Mouse (Mus musculus) CH12.LX (cell line): ENCODE data around the gene Lrrc4b. TPM values are rescaled to one million over a fixed set of nuclear protein-coding genes. Genes with fewer than 3 reads are reported as not detected.

Experiments
- DNase-seq: peaks from one replicate; pipeline ENCODE4 v3.0.0-alpha.2; 2013; ENCODE audit errors: extremely low read depth
- H3K27ac ChIP-seq: 2 replicates; pipeline ENCODE4 v1.5.1; 2012; ENCODE audit warnings: low read depth, mild to moderate bottlenecking, control low read depth, moderate library complexity; ENCODE audit not compliant: insufficient read depth
- H3K27me3 ChIP-seq: replicated peaks from 2 replicates; pipeline ENCODE3; 2012; ENCODE audit warnings: inconsistent platforms
- H3K36me3 ChIP-seq, 2 experiments: replicated peaks in 1 of 2; 2 replicates each; pipeline versions ENCODE3 to v1.6.1; 2012; ENCODE audit warnings: inconsistent platforms in 1 of 2, low read length in 1 of 2, mild to moderate bottlenecking in 1 of 2, mixed read lengths in 1 of 2, moderate library complexity in 1 of 2; ENCODE audit not compliant: control insufficient read depth in 1 of 2, insufficient read depth in 1 of 2
- H3K4me1 ChIP-seq, 2 experiments: 2 replicates each; pipeline ENCODE4 v1.6.1; 2012; ENCODE audit warnings: inconsistent platforms in 1 of 2, moderate library complexity in 1 of 2; ENCODE audit not compliant: insufficient read depth in 2 of 2, control insufficient read depth in 1 of 2
- H3K4me2 ChIP-seq: 2 replicates; pipeline ENCODE4 v1.6.1; 2012; ENCODE audit warnings: low read depth, mild to moderate bottlenecking, control low read depth; ENCODE audit not compliant: poor library complexity, insufficient read depth, severe bottlenecking
- H3K4me3 ChIP-seq, 3 experiments: fragments of 150-350 bp in 1 of 3; sonication (generic) in 1 of 3; replicated peaks in 1 of 3; 2 replicates each; pipeline versions ENCODE3 to v1.5.1; 2011 to 2012; ENCODE audit warnings: low read depth in 2 of 3, low read length in 2 of 3, mild to moderate bottlenecking in 2 of 3, moderate library complexity in 2 of 3, control low read depth in 1 of 3, improper control_type of control experiment in 1 of 3, inconsistent platforms in 1 of 3, mixed read lengths in 1 of 3; ENCODE audit not compliant: poor library complexity in 1 of 3
- H3K79me2 ChIP-seq: replicated peaks from 2 replicates; pipeline ENCODE4 v1.6.1; 2012; ENCODE audit warnings: mild to moderate bottlenecking, moderate library complexity; ENCODE audit not compliant: control insufficient read depth, poor library complexity, insufficient read depth, severe bottlenecking; ENCODE audit errors: extremely low read depth
- H3K9ac ChIP-seq: 2 replicates; pipeline ENCODE4 v1.6.1; 2012; ENCODE audit warnings: low read depth, mild to moderate bottlenecking, control low read depth, moderate library complexity; ENCODE audit not compliant: insufficient read depth
- H3K9me3 ChIP-seq: replicated peaks from 2 replicates; pipeline ENCODE3; 2012; ENCODE audit warnings: low read length, inconsistent platforms, mixed read lengths
- CHD1 ChIP-seq: IDR thresholded peaks from 2 replicates; pipeline ENCODE4 v1.6.1; 2012; ENCODE audit warnings: low read depth, low read length, improper control_type of control experiment, inconsistent platforms
- CTCF ChIP-seq, 2 experiments: IDR thresholded peaks in 1 of 2; conservative IDR thresholded peaks in 1 of 2; 2 replicates each; pipeline ENCODE4 v1.5.1; 2011 to 2012; ENCODE audit warnings: low read depth in 2 of 2, low read length in 2 of 2, improper control_type of control experiment in 1 of 2, inconsistent platforms in 1 of 2, mild to moderate bottlenecking in 1 of 2, moderate library complexity in 1 of 2
- E2F4 ChIP-seq: IDR thresholded peaks from 2 replicates; pipeline ENCODE4 v1.6.1; 2011; ENCODE audit warnings: low read depth, low read length, improper control_type of control experiment; ENCODE audit not compliant: insufficient replicate concordance
- ETS1 ChIP-seq: conservative IDR thresholded peaks from 2 replicates; pipeline ENCODE4 v1.6.1; 2012; ENCODE audit warnings: low read depth, mild to moderate bottlenecking, inconsistent platforms, low read length, improper control_type of control experiment, moderate library complexity
- GABPA ChIP-seq: IDR thresholded peaks from 2 replicates; pipeline ENCODE4 v1.6.1; 2012; ENCODE audit warnings: low read depth, low read length, improper control_type of control experiment, inconsistent platforms; ENCODE audit not compliant: insufficient replicate concordance
- IRF4 ChIP-seq: IDR thresholded peaks from 2 replicates; pipeline ENCODE4 v1.6.1; 2014; ENCODE audit warnings: low read depth, mild to moderate bottlenecking, inconsistent platforms, low read length, improper control_type of control experiment
- JUND ChIP-seq: conservative IDR thresholded peaks from 2 replicates; pipeline ENCODE4 v1.6.1; 2011; ENCODE audit warnings: low read depth, low read length, improper control_type of control experiment
- KAT2A ChIP-seq: IDR thresholded peaks from 2 replicates; pipeline ENCODE4 v1.6.1; 2012; ENCODE audit warnings: low read length, improper control_type of control experiment, inconsistent platforms; ENCODE audit not compliant: insufficient replicate concordance
- MAX ChIP-seq: IDR thresholded peaks from 2 replicates; pipeline ENCODE4 v1.6.1; 2011; ENCODE audit warnings: low read length, improper control_type of control experiment
- MEF2A ChIP-seq: IDR thresholded peaks from 2 replicates; pipeline ENCODE4 v1.6.1; 2014; ENCODE audit warnings: low read depth, mild to moderate bottlenecking, inconsistent platforms, low read length, improper control_type of control experiment, borderline replicate concordance
- MYC ChIP-seq: IDR thresholded peaks from 2 replicates; pipeline ENCODE4 v1.6.1; 2011; ENCODE audit warnings: low read depth, mild to moderate bottlenecking, improper control_type of control experiment, low read length
- NELFE ChIP-seq: IDR thresholded peaks from 2 replicates; pipeline ENCODE4 v1.6.1; 2011; ENCODE audit warnings: low read depth, low read length, improper control_type of control experiment
- PAX5 ChIP-seq: IDR thresholded peaks from 2 replicates; pipeline ENCODE4 v1.6.1; 2012; ENCODE audit warnings: low read length, inconsistent platforms, mixed read lengths
- RAD21 ChIP-seq: IDR thresholded peaks from 2 replicates; pipeline ENCODE4 v1.6.1; 2011; ENCODE audit warnings: low read depth, mild to moderate bottlenecking, low read length, improper control_type of control experiment, moderate library complexity
- SIN3A ChIP-seq: IDR thresholded peaks from 2 replicates; pipeline ENCODE4 v1.6.1; 2012; ENCODE audit warnings: low read length, improper control_type of control experiment, inconsistent platforms
- TBP ChIP-seq: conservative IDR thresholded peaks from 2 replicates; pipeline ENCODE4 v1.6.1; 2011; ENCODE audit warnings: low read depth, low read length, improper control_type of control experiment
- TCF12 ChIP-seq: IDR thresholded peaks from 2 replicates; pipeline ENCODE4 v1.6.1; 2014; ENCODE audit warnings: low read depth, mild to moderate bottlenecking, inconsistent platforms, low read length, improper control_type of control experiment
- UBTF ChIP-seq: IDR thresholded peaks from 2 replicates; pipeline ENCODE4 v1.6.1; 2012; ENCODE audit warnings: low read depth, mild to moderate bottlenecking, inconsistent platforms, low read length, improper control_type of control experiment, moderate library complexity
- ZKSCAN1 ChIP-seq: IDR thresholded peaks from 2 replicates; pipeline ENCODE4 v1.6.1; 2012; ENCODE audit warnings: low read depth, inconsistent platforms, low read length, improper control_type of control experiment, borderline replicate concordance
- ZNF384 ChIP-seq: IDR thresholded peaks from 2 replicates; pipeline ENCODE4 v1.6.1; 2012; ENCODE audit warnings: low read depth, low read length, improper control_type of control experiment, inconsistent platforms
- dilution Hi-C: fragments of 300-500 bp; cut with MboI; formaldehyde crosslinking; loops from 2 replicates; pipeline ENCODE4 v1.14.3; 2020; ENCODE audit warnings: low sequenced_read_pairs; ENCODE audit not compliant: extremely low pct_unique_long_range_greater_than_20kb, extremely low pct_ligation_motif_present
- in situ Hi-C: fragments of 300-500 bp; cut with MboI; formaldehyde crosslinking; loops from 3 replicates; pipeline ENCODE4 v1.14.3; 2019; ENCODE audit warnings: low sequenced_read_pairs, low pct_ligation_motif_present, low pct_unique_long_range_greater_than_20kb, mixed read lengths
- polyA plus RNA-seq: library from polyadenylated mRNA; unstranded; fragments of >175 nt; gene quantifications from 2 replicates; pipeline ENCODE4 v1.2.1, GENCODE M21; 2012; ENCODE audit warnings: low read depth; ENCODE audit not compliant: insufficient read length
- total RNA-seq, 2 experiments: library from RNA; depleted of rRNA; stranded (reverse); fragments of 300-350 nt in 1 of 2; fragments of >200 nt in 1 of 2; gene quantifications; 2 replicates each; pipeline ENCODE4 v1.2.3; 2012 to 2014

The Lrrc4b gene
- total and polyA plus RNA-seq, 3 experiments: 0.04 TPM; not detected in 2

- Histone ChIP-seq H3K36me3 (no peaks in the 10 kb centered on the region), H3K4me2 (no peak overlapping the region), H3K27me3 (peaks cover 82% of the 10 kb centered on the region), H3K4me3 (no peak overlapping the region), H3K9ac (no peak overlapping the region), H3K27ac (no peak overlapping the region), H3K9me3 (peaks cover 6% of the 10 kb centered on the region), H3K4me1 (peaks cover 0 to 2% of the 10 kb centered on the region in 2 experiments; a peak in 2 of 4 replicates), H3K79me2 (no peaks in the 10 kb centered on the region)
- in situ Hi-C loops (no loop called here), dilution Hi-C loops (no loop called here)
- no peak for DNase-seq
- TF ChIP-seq PAX5 (no peak), MEF2A (no peak), CTCF (conservative IDR thresholded peaks at IDR 0.05 in 1 of 2, IDR thresholded peaks at IDR 0.05 in 1 of 2; ENCODE audit: low read depth in 2 of 2, low read length in 2 of 2) (peak in 1 of 2 experiments; percentile 7; a peak in 1 of 4 replicates), MYC (no peak), TBP (no peak)
These were observed 17.7 kb upstream of the Lrrc4b start for GRCm38 (mm10) chr7:44411144-44411543.

DNA sequence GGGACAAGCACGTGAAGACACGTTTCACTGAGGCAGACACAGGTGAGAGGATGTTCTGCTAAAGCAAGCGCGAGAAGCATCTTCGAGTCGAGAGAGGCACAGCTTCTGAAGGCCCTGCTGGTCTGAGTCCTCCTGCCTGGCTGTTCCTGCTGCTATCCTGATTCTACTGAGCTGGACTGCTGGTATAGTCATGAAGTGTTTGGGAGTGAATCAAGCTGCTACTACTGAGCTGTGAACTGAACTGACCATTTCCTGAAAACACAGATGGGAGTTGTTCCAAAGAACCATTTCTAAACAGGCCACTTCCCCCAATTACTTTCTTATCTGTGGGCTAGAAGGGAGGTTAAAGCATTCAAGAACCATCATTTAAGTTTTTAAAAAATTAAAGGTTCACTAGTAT is 15.5 kb upstream of the Lrrc4b start:
- in situ Hi-C loops: no loop called here
- Histone ChIP-seq H3K4me1 (no peaks in the 10 kb centered on the region), H3K4me3 (no peak overlapping the region), H3K79me2 (no peaks in the 10 kb centered on the region), H3K4me2 (no peak overlapping the region), H3K27ac (no peak overlapping the region), H3K27me3 (peaks cover 82% of the 10 kb centered on the region), H3K36me3 (no peaks in the 10 kb centered on the region), H3K9me3 (peaks cover 6% of the 10 kb centered on the region), H3K9ac (no peak overlapping the region)
- dilution Hi-C loops: no loop called here
- TF ChIP-seq ZNF384 (no peak), CTCF (conservative IDR thresholded peaks at IDR 0.05 in 1 of 2, IDR thresholded peaks at IDR 0.05 in 1 of 2; ENCODE audit: low read depth in 2 of 2, low read length in 2 of 2) (no peak), CHD1 (no peak)
- no peak for DNase-seq

GRCm38 (mm10) chr7:44427666-44428065 is 1.2 kb upstream of the Lrrc4b start:
- no peak for TF ChIP-seq NELFE
- TF ChIP-seq ETS1: no peak
- TF ChIP-seq MEF2A: no peak
- TF ChIP-seq SIN3A: no peak
- TF ChIP-seq IRF4: no peak
- no peak for TF ChIP-seq ZKSCAN1
- no peak for TF ChIP-seq KAT2A
- TF ChIP-seq UBTF: no peak
- no peak for TF ChIP-seq MAX
- TF ChIP-seq PAX5: no peak
- TF ChIP-seq JUND: no peak
- no peak for TF ChIP-seq TCF12
- no peak for TF ChIP-seq GABPA
- TF ChIP-seq RAD21: no peak
- no peak for TF ChIP-seq E2F4
- no peak for TF ChIP-seq CTCF (conservative IDR thresholded peaks at IDR 0.05 in 1 of 2, IDR thresholded peaks at IDR 0.05 in 1 of 2; ENCODE audit: low read depth in 2 of 2, low read length in 2 of 2)

More at GRCm38 (mm10) chr7:44427666-44428065, 1.2 kb upstream of the Lrrc4b start:
- Histone ChIP-seq H3K27me3 (peaks cover 83% of the 10 kb centered on the region), H3K4me1 (peaks cover 2 to 5% of the 10 kb centered on the region in 2 experiments; a peak in 2 of 4 replicates), H3K27ac (no peak overlapping the region), H3K9ac (no peak overlapping the region), H3K4me3 (no peak overlapping the region), H3K4me2 (no peak overlapping the region), H3K79me2 (no peaks in the 10 kb centered on the region), H3K36me3 (no peaks in the 10 kb centered on the region), H3K9me3 (no peaks in the 10 kb centered on the region)
- in situ Hi-C loops (no loop called here), dilution Hi-C loops (no loop called here)
- no peak for DNase-seq
